Mouse (Mus musculus) embryonic facial prominence, embryonic 14.5 days (tissue): Measurements from ENCODE around the gene Uaca. TPM values are rescaled to one million over a fixed set of nuclear protein-coding genes. Genes with fewer than 3 reads are reported as not detected.

Experiments used
- polyA plus RNA-seq: library from polyadenylated mRNA; unstranded; fragments of >200 nt; fragmentation: Nextera tagmentation; extraction: Ambion mirVana; gene quantifications from 2 replicates; pipeline ENCODE4 v1.2.1, GENCODE M21; 2014

Uaca gene
- polyA plus RNA-seq, 1 experiment from 2014 or later: 31.8 TPM

Other genes starting within 250 kb of the Uaca start
- gene Lrrc49, start 106.4 kb upstream of the Uaca start, polyA plus RNA-seq: 20.4 and 22.9 TPM in 2 replicates
- gene Larp6, start 81.6 kb upstream of the Uaca start, polyA plus RNA-seq: 3.3 and 4.7 TPM in 2 replicates